Comparison of ENCODE assay signal across 14 mouse cellular contexts in genomic region chr2:125628487-125628886, GRCm38 (mm10).
"Had no signal": no experiment of that assay in that cellular context is flagged by ENCODE, and none has a peak within 500 bp of the region (broad histone marks: within the 10 kb centered on the region; RNA-seq: fewer than 3 reads in every experiment).

No protein-coding gene starts in this region.

- H3K4me2 ChIP-seq: limb, embryonic 12.5 days; limb, embryonic 15.5 days; liver, embryonic 11.5 days; midbrain, embryonic 11.5 days had no signal

- ATAC-seq: liver, postnatal 0 days had no signal

- H3K9ac ChIP-seq: limb, embryonic 12.5 days; limb, embryonic 15.5 days; liver, embryonic 14.5 days; liver, postnatal 0 days had no signal

- H3K36me3 ChIP-seq: limb, embryonic 12.5 days; limb, embryonic 15.5 days had no signal

- H3K27ac ChIP-seq: limb, embryonic 12.5 days; limb, embryonic 15.5 days; liver, embryonic 14.5 days had no signal

- H3K27me3 ChIP-seq: limb, embryonic 12.5 days; limb, embryonic 15.5 days had no signal

- DNase-seq: kidney, postnatal 14 days; kidney, postnatal 4 days; left cerebral cortex, postnatal 4 days; liver, postnatal 0 days; lung, postnatal 14 days; lung, postnatal 4 days; midbrain, embryonic 14.5 days; thymus, adult 18-20 months; thymus, postnatal 36 days had no signal

- H3K4me3 ChIP-seq: limb, embryonic 12.5 days; limb, embryonic 15.5 days had no signal

- H3K9me3 ChIP-seq: limb, embryonic 12.5 days; limb, embryonic 15.5 days had no signal
